Mouse (Mus musculus) spleen, postnatal 10 days (tissue): Measurements from ENCODE around the gene Hist4h4.

Source experiments
- DNase-seq, 2 experiments: peaks; one replicate each; pipeline ENCODE4 v3.0.0; 2021 to 2022; ENCODE audit warnings: low spot score in 2 of 2

Hist4h4 gene

GRCm38 (mm10) chr6:136782761-136783160, 21.5 kb downstream of the Hist4h4 start:
- no peak for DNase-seq

DNA sequence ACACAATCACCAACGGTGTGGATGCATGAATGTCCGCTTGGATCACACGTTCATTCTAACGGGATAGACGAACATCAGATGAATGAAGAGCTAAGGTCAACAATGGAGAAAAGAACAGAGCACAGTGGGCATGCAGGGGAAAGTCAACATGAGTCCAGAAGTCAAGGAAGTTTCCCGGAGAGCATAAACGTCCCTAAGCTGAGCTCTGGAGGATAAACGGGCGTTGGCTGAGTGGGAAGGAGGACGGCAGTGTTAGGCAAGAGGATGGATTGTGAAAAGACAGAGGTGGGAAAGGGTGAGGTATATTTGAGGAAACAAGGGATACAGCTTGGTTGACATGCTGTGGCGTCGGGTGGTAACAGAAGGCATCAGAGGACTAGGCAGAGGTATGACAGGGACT, 22.1 kb downstream of the Hist4h4 start:
- DNase-seq: no peak

DNA sequence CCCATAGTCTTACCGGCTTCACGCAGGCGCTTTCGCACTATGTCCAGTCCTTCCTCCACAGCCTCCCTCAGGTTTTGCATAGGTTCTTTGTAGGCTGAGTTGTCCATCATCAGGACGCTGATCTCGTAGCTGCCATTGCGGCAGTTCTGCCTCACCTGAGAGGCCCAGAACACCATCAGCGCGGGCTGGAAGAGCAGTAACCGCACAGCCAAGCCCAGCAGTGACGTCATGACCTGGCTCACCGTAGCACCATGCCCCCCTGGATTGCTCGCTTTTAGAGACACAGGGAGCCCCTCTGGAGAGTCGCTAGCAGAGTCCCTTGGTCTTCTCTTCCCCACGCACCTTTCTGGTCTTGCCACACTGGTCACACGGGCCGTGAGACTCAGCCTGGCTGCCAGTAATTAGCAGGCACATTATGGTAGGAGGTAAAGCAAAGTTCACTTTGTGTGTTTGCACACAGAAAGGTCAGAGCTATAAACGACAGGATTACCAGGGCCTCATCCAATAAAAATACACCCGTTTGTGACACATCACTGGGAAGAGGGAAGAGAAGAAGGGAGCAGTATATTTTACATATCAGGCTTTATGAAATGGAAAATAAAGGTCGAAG, 22.7 kb downstream of the Hist4h4 start, which contains the start of gene Gucy2c:
Gucy2c (minus strand) TSS at position 389 of the 610 bp plus-strand sequence.
- no peak for DNase-seq

DNA sequence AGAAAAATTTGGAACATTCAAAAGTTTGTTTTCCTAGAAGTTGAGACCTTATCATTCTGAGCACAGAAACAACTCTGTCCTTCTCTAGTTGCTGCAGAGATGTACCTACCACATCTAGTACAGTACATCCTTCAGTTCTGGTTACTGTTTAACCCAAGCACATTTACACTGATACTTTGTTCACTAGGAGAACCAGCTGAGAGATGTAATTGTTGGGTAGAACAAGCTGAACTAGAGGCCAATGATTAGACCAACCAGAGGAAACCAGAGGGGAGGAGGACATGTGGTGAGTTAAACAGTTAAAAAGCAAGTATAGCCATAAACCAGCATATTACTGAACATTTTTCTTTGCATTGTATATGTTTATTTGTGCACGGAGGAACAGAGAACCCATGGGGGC, 27.8 kb downstream of the Hist4h4 start:
- no peak for DNase-seq

GRCm38 (mm10) chr6:136769859-136770258, 34.4 kb downstream of the Hist4h4 start:
- no peak for DNase-seq

DNA sequence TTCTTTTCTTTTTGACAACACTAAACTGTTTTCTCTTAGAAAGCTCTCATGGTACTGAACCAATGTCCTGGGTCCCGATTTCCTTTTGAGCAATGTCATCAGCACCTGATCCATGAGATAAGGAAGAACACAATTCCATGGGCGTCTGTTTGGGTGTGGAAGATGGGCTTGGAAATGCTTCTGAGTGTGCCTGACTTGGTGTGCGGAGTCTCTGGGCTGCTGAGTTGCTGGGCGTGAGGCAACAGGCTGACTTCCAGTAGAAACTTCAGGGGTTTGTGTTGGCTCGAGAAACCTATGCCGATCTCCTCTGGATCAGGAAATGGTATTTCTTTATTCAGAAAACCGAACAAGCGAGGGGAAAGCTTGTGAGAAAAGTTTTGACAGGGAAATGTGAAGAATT, 35.1 kb downstream of the Hist4h4 start:
- DNase-seq: no peak

DNA sequence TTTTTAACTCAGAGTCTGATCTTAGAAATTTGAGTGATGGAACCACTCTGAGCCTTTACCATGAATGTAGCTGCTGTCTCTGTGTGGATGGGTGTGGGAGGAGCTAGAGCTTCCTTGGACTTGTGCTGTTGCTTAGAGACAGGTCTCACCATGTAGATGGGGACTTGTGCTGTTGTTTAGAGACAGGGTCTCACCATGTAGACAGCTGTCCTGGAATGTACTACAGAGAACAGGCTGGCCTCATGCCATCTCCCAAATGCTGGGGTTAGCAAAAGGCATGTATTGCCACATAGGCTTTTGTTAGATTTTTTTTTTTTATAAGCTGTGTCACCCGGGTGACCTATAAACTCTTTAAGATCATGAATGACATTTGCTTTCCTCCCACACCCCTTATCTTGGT, 40.3 kb downstream of the Hist4h4 start:
- no peak for DNase-seq
